Mouse (Mus musculus) kidney, embryonic 15.5 days (tissue): ENCODE measurements around the gene Pik3c2g. TPM values are rescaled to one million over a fixed set of nuclear protein-coding genes. Genes with fewer than 3 reads are reported as not detected.

Experiments used
- ATAC-seq: fragments of 200-750 bp; cut with Nextera tagmentation; replicated peaks from 2 replicates; pipeline ENCODE4 v1.8.0; 2017; ENCODE audit warnings: moderate TSS enrichment; ENCODE audit not compliant: low FRiP score
- H3K27ac ChIP-seq: fragments of 300-500 bp; sonication (generic); 2 replicates; pipeline ENCODE4 v1.5.1; 2015; ENCODE audit warnings: mild to moderate bottlenecking, inconsistent platforms
- H3K27me3 ChIP-seq: fragments of 300-500 bp; sonication (generic); 2 replicates; pipeline ENCODE4 v1.6.1; 2015; ENCODE audit warnings: inconsistent platforms
- H3K36me3 ChIP-seq: fragments of 300-500 bp; sonication (generic); 2 replicates; pipeline ENCODE4 v1.6.1; 2015; ENCODE audit warnings: inconsistent platforms
- H3K4me1 ChIP-seq: fragments of 300-500 bp; sonication (generic); 2 replicates; pipeline ENCODE4 v1.6.1; 2015; ENCODE audit warnings: inconsistent platforms
- H3K4me2 ChIP-seq: fragments of 300-500 bp; sonication (generic); 2 replicates; pipeline ENCODE4 v1.6.1; 2015; ENCODE audit warnings: moderate library complexity, mild to moderate bottlenecking, inconsistent platforms
- H3K4me3 ChIP-seq: fragments of 300-500 bp; sonication (generic); replicated peaks from 2 replicates; pipeline ENCODE4 v1.5.1; 2015; ENCODE audit warnings: mild to moderate bottlenecking, inconsistent platforms
- H3K9ac ChIP-seq: fragments of 300-500 bp; sonication (generic); 2 replicates; pipeline ENCODE4 v1.6.1; 2015; ENCODE audit warnings: mild to moderate bottlenecking, inconsistent platforms
- H3K9me3 ChIP-seq: fragments of 300-500 bp; sonication (generic); replicated peaks from 2 replicates; pipeline ENCODE4 v1.6.1; 2016; ENCODE audit warnings: inconsistent platforms
- WGBS: fragments of 180-500 bp; shearing (Covaris S2); methylation state at CpG from one replicate; pipeline ENCODE4 v1.1.7; 2015; ENCODE audit warnings: mixed read lengths; 5-methylcytosine and 5-hydroxymethylcytosine counted together
- polyA plus RNA-seq: library from polyadenylated mRNA; unstranded; fragments of >200 nt; fragmentation: Nextera tagmentation; extraction: Ambion mirVana; gene quantifications from 2 replicates; pipeline ENCODE4 v1.2.1, GENCODE M21; 2015

Pik3c2g gene
- polyA plus RNA-seq, 1 experiment from 2014 or later, result 0.16 TPM

GRCm38 (mm10) chr6:139742693-139743432, 155.8 kb downstream of the Pik3c2g start:
- H3K9me3 ChIP-seq, result no peaks in the 10 kb centered on the region
- H3K9ac ChIP-seq, result no peak overlapping the region
- no peaks in the 10 kb centered on the region for H3K4me1 ChIP-seq
- no peak overlapping the region for H3K4me3 ChIP-seq
- H3K27ac ChIP-seq, result no peak overlapping the region
- H3K36me3 ChIP-seq, result no peaks in the 10 kb centered on the region
- ATAC-seq, result no peak
- 66% methylated on average over 12 of the region's 12 CpGs for WGBS
- no peaks in the 10 kb centered on the region for H3K27me3 ChIP-seq
- no peak overlapping the region for H3K4me2 ChIP-seq

DNA sequence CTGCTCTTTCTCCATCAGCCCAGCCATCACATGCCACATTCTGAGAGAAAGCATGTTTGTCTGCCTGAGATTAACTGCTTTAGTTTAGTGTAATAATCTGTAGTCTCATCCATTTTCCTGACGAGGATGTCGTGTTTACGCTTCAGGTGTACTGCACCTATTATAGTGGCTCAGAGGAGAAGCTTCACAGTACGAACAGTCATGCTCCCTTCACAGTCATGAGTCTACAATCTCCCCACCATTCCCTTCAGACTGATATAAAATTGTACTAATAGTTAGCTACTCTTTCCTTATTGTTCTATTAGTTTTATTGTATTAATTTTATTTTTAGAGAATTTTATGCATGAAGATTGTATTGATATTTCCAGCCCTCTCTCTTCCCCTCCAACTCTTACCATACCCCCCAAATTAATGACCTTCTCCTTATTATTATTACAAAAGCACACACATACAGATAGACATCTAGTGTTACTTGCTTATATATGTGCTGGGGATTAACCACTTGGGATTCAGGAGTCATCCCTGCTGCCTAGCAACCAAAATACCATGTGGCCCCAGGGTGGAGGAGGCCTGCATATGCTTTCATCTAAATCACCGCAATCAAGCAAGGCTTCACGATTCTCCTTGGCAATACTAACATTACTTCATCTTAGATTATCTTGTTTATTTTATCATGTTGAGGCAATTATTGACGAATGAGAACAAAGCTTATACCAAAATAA, 159.9 kb downstream of the Pik3c2g start:
- 82% methylated on average over 7 of the region's 7 CpGs for WGBS
- no peaks in the 10 kb centered on the region for H3K27me3 ChIP-seq
- no peak for ATAC-seq

GRCm38 (mm10) chr6:139748091-139748771, 161.2 kb downstream of the Pik3c2g start:
- H3K9ac ChIP-seq, result no peak overlapping the region

More for the DNA sequence above, 159.9 kb downstream of the Pik3c2g start:
- no peak overlapping the region for H3K4me3 ChIP-seq
- no peaks in the 10 kb centered on the region for H3K4me1 ChIP-seq
- H3K36me3 ChIP-seq, result no peaks in the 10 kb centered on the region
- no peak overlapping the region for H3K9ac ChIP-seq
- no peak overlapping the region for H3K27ac ChIP-seq
- H3K9me3 ChIP-seq, result no peaks in the 10 kb centered on the region
- no peak overlapping the region for H3K4me2 ChIP-seq

DNA sequence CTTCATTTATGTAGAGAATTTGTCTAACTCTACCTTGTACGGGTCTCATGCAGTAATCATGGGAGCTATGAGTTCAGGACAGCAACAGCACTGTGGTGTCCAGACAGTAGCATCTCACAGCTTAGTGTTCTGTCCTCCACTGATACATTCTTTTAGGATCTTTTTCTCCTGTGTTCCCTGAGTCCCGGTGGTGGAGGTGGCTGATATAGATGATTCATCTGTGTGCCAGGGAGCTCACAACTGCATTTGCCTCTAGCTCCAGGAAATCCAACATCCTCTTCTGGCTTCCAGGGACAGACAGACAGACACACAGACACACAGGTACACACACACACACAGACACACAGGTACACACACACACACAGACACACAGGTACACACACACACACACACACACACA, 163.6 kb downstream of the Pik3c2g start:
- WGBS, result 78% methylated on average over 2 of the region's 2 CpGs
- Histone ChIP-seq H3K36me3 (no peaks in the 10 kb centered on the region), H3K27me3 (no peaks in the 10 kb centered on the region), H3K4me1 (no peaks in the 10 kb centered on the region), H3K27ac (no peak overlapping the region), H3K9me3 (no peaks in the 10 kb centered on the region), H3K4me2 (no peak overlapping the region), H3K4me3 (no peak overlapping the region), H3K9ac (no peak overlapping the region)
- ATAC-seq, result no peak

More at GRCm38 (mm10) chr6:139748091-139748771, 161.2 kb downstream of the Pik3c2g start:
- Histone ChIP-seq H3K4me1 (no peaks in the 10 kb centered on the region), H3K4me2 (no peak overlapping the region), H3K36me3 (no peaks in the 10 kb centered on the region), H3K27me3 (no peaks in the 10 kb centered on the region), H3K4me3 (no peak overlapping the region), H3K9me3 (no peaks in the 10 kb centered on the region), H3K27ac (no peak overlapping the region)
- WGBS, result 71% methylated on average over 13 of the region's 13 CpGs
- no peak for ATAC-seq

GRCm38 (mm10) chr6:139751022-139751421, 164.0 kb downstream of the Pik3c2g start:
- Histone ChIP-seq H3K9me3 (no peaks in the 10 kb centered on the region), H3K27ac (no peak overlapping the region), H3K4me2 (no peak overlapping the region), H3K4me3 (no peak overlapping the region), H3K4me1 (no peaks in the 10 kb centered on the region), H3K9ac (no peak overlapping the region), H3K36me3 (no peaks in the 10 kb centered on the region), H3K27me3 (no peaks in the 10 kb centered on the region)
- WGBS, result 68% methylated on average over 3 of the region's 3 CpGs
- ATAC-seq, result no peak

DNA sequence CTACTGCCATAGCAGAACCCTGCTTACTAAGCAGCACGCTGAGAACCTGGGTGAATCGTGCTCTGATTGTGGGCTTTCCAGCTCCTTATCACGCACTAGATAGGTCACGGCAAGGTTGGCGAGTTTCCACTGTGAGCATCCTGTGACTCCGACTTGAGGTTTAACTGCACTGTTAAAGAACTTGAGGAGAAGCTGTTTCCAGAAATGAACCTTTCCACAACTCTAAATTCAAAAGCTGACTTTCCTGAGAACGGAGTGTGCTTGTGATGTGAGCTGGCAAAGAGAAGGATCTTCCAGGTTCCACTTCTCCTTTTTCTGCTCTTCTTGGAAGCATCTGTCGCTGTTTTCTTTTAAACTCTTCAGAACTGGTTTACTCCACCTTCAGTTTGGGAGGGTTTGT, 170.9 kb downstream of the Pik3c2g start:
- 85% methylated on average over 8 of the region's 8 CpGs for WGBS
- Histone ChIP-seq H3K9ac (no peak overlapping the region), H3K4me3 (no peak overlapping the region), H3K27me3 (no peaks in the 10 kb centered on the region), H3K4me2 (no peak overlapping the region), H3K27ac (no peak overlapping the region), H3K9me3 (no peaks in the 10 kb centered on the region), H3K36me3 (no peaks in the 10 kb centered on the region), H3K4me1 (no peaks in the 10 kb centered on the region)
- no peak for ATAC-seq

DNA sequence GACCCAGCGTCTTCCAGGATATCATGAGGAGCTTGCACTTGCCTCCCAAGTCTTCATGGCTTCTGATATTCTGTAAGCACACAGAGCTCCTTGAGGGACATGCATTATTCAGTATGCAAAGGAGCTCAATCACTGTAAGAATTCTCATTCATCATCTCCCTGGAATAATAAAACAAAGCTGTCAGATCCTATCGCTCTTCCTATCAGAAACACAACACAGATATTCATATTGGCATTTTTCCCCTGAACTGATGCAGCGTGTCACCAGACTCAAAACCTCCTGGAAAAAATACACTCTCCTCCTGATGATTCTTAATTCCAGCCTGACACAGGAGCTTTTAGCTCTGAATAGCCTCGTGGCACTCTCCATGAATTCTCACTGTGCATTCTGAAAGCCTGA, 174.0 kb downstream of the Pik3c2g start:
- H3K27me3 ChIP-seq, result no peaks in the 10 kb centered on the region
- no peak overlapping the region for H3K4me3 ChIP-seq
- H3K27ac ChIP-seq, result no peak overlapping the region
- WGBS, result 54% methylated on average over 4 of the region's 4 CpGs
- H3K9me3 ChIP-seq, result no peaks in the 10 kb centered on the region
- no peak overlapping the region for H3K4me2 ChIP-seq
- no peaks in the 10 kb centered on the region for H3K36me3 ChIP-seq
- no peak for ATAC-seq
- no peaks in the 10 kb centered on the region for H3K4me1 ChIP-seq
- H3K9ac ChIP-seq, result no peak overlapping the region

GRCm38 (mm10) chr6:139764398-139764797, 177.4 kb downstream of the Pik3c2g start:
- H3K27me3 ChIP-seq, result no peaks in the 10 kb centered on the region
- ATAC-seq, result no peak
- no peak overlapping the region for H3K9ac ChIP-seq
- H3K9me3 ChIP-seq, result no peaks in the 10 kb centered on the region
- no peaks in the 10 kb centered on the region for H3K36me3 ChIP-seq
- no peaks in the 10 kb centered on the region for H3K4me1 ChIP-seq
- H3K4me2 ChIP-seq, result no peak overlapping the region
- 88% methylated on average over 3 of the region's 3 CpGs for WGBS
- H3K4me3 ChIP-seq, result no peak overlapping the region
- H3K27ac ChIP-seq, result no peak overlapping the region

GRCm38 (mm10) chr6:139769744-139770473, 182.9 kb downstream of the Pik3c2g start:
- H3K4me2 ChIP-seq, result no peak overlapping the region
- H3K4me3 ChIP-seq, result no peak overlapping the region
- H3K27me3 ChIP-seq, result no peaks in the 10 kb centered on the region
- H3K9me3 ChIP-seq, result no peaks in the 10 kb centered on the region
- H3K4me1 ChIP-seq, result no peaks in the 10 kb centered on the region
- 89% methylated on average over 7 of the region's 7 CpGs for WGBS
- H3K27ac ChIP-seq, result no peak overlapping the region
- no peaks in the 10 kb centered on the region for H3K36me3 ChIP-seq
- H3K9ac ChIP-seq, result no peak overlapping the region
- no peak for ATAC-seq

DNA sequence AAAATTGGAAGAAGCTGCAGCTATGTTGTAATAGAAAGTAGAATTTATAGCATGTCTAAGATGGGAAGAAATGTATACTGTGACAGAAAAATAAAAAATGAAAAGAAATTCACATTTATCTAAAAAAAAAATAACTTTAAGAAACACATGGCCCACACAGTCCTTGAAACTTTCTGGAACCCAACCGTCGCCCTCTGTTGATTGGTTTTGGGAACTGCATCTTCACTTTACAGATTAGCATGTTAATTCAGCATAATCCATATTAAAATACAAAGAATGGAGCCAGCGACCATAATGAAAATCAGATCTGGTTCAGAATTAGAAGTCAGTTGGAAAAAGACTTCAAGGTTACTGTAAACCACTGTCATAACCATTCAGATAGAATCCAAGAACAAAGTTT, 183.5 kb downstream of the Pik3c2g start:
- ATAC-seq, result no peak
- WGBS, result 49% methylated on average over 3 of the region's 3 CpGs
- H3K27ac ChIP-seq, result no peak overlapping the region
- H3K9ac ChIP-seq, result no peak overlapping the region
- no peaks in the 10 kb centered on the region for H3K9me3 ChIP-seq
- no peaks in the 10 kb centered on the region for H3K36me3 ChIP-seq
- H3K4me3 ChIP-seq, result no peak overlapping the region
- no peaks in the 10 kb centered on the region for H3K27me3 ChIP-seq
- H3K4me2 ChIP-seq, result no peak overlapping the region
- no peaks in the 10 kb centered on the region for H3K4me1 ChIP-seq

DNA sequence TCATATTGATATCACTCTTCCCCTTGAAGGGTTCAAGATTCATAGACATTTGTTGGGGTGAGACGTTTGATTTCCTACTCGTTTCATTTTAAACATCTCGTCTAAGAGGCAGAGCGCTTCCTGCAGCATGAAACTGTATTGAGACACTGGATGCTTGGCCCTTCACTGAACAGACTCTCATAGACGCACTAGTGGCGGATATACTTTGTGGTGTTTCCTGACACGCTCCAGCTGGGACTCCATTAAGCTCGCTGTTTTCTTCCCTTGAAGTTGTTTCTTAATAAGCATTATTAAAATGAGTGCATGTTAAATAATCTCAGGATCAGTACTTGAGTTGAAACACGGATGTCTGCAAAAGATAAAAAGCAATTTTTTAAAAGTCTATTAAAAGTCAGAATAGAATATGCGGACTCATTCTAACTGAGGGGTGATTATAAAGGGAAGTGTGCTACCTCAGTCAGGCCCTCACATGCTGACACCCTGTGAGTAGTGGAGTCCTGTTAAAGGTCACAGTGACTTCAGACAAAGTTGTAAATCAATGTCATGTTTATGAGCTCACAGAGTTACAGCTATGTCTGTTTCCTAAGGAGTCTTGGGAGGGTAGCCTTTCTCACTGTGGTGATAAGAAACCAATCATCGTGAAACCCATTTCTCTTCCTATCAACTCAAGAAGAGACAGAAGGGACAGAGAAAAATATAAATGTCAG, 190.7 kb downstream of the Pik3c2g start:
- no peaks in the 10 kb centered on the region for H3K9me3 ChIP-seq
- peaks cover 9% of the 10 kb centered on the region for H3K4me1 ChIP-seq
- no peak overlapping the region for H3K27ac ChIP-seq
- H3K27me3 ChIP-seq, result no peaks in the 10 kb centered on the region
- WGBS, result 21% methylated on average over 11 of the region's 11 CpGs
- H3K4me2 ChIP-seq, result peak overlapping the region; percentile 30
- no peaks in the 10 kb centered on the region for H3K36me3 ChIP-seq
- H3K9ac ChIP-seq, result no peak overlapping the region
- no peak overlapping the region for H3K4me3 ChIP-seq
- peak; percentile 93 for ATAC-seq
